Mouse (Mus musculus): ENCODE data around the gene Lrrc8c.

DNA sequence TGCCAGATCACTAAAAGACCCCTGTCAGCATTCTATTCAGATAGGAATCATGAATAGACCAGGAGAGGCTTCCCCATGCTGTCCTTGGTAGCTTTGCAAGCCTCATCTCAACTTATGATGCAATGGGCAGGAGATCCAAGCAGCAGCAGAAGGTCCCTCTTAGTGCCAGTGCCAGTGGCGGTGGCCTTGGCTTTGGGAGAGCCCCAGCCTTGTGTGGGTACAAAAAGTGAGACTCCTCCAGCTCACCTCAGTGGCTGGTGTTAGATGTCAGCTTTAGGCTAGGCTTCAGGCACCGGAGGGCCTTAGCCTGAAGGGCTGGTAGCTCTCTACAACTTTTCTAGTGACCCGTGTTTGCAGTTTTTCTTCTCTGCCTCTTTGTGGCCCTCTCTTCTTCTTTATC, 18.1 kb upstream of the Lrrc8c start:
- TF ChIP-seq CTCF (conservative IDR thresholded peaks at IDR 0.05; ENCODE audit: low read length) = no peak; the same call in 1 of the 2 replicates
- no peak for TF ChIP-seq NANOG (IDR thresholded peaks at IDR 0.05; ENCODE audit: borderline replicate concordance, low read length)

All from E14TG2a.4 (cell line).